Mouse (Mus musculus) kidney, adult 2 months (tissue): ENCODE results near the gene Dennd2a.

Source experiments
- CTCF ChIP-seq: fragments of 200-500 bp; conservative IDR thresholded peaks from 2 replicates; pipeline ENCODE4 v1.5.1; 2011; ENCODE audit warnings: low read depth, mild to moderate bottlenecking, control low read depth, low read length, moderate library complexity, mixed read lengths; ENCODE audit not compliant: insufficient read depth, insufficient read length
- POLR2A ChIP-seq: fragments of 200-500 bp; IDR thresholded peaks from one replicate; pipeline ENCODE4 v1.6.1; 2011; ENCODE audit warnings: low read depth, low read length, control low read depth

DNA sequence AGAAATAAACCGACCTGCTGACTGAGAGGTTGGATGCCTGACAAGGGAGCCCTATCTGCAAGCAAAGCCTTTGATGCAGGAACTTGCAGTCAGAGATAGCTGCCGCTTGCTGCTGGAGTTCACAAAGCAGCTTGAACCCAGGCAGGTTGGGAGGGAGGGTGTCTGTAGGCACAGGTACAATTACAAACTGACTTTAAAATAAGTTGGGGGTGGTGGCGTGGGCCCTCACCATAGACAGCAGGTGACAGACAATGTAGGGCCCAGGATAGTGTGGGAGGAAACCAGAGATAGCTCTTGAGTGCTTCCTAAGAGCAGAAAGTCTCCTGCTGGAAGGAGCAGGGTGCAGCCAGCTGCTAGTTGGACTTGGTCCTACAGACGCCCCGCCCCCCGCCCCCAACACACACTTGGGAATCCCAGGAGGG, 134.5 kb downstream of the Dennd2a start:
- TF ChIP-seq CTCF (no peak), POLR2A (no peak)
